Mouse (Mus musculus): ENCODE results near the gene Ube2o. TPM values are rescaled to one million over a fixed set of nuclear protein-coding genes. Genes with fewer than 3 reads are reported as not detected.

Ube2o gene
- polyA plus RNA-seq, 1 experiment from 2014 or later: 12.7 TPM

GRCm38 (mm10) chr11:116609965-116610630 lies 28.9 kb upstream of the Ube2o start:
- whole genome bisulfite sequencing: 77% methylated on average over 15 of the region's 15 CpGs
- H3K4me1 ChIP-seq: peaks cover 37% of the 10 kb centered on the region
- no peak overlapping the region for H3K4me3 ChIP-seq
- no peaks in the 10 kb centered on the region for H3K27me3 ChIP-seq (ENCODE audit: low read depth, poor library complexity, severe bottlenecking)
- peaks cover 10% of the 10 kb centered on the region; the same call in 1 of the 2 replicates for H3K36me3 ChIP-seq
- H3K9me3 ChIP-seq (replicated peaks): no peaks in the 10 kb centered on the region
- no peak overlapping the region for H3K27ac ChIP-seq
- no peak for DNase-seq (ENCODE audit: low spot score)

- WGBS: 98% methylated on average over 3 of the region's 3 CpGs
Observed at GRCm38 (mm10) chr11:116607717-116608116, 26.5 kb upstream of the Ube2o start.

GRCm38 (mm10) chr11:116604097-116604496 lies 22.9 kb upstream of the Ube2o start:
- peaks cover 20% of the 10 kb centered on the region for H3K4me1 ChIP-seq
- no peaks in the 10 kb centered on the region for H3K9me3 ChIP-seq (replicated peaks)
- H3K4me3 ChIP-seq: no peak overlapping the region
- WGBS: 89% methylated on average over 12 of the region's 12 CpGs
- H3K27ac ChIP-seq: no peak overlapping the region; the same call in 1 of the 2 replicates
- peaks cover 30% of the 10 kb centered on the region for H3K36me3 ChIP-seq
- H3K27me3 ChIP-seq (ENCODE audit: low read depth, poor library complexity, severe bottlenecking): no peaks in the 10 kb centered on the region
- no peak for DNase-seq (ENCODE audit: low spot score)

More at GRCm38 (mm10) chr11:116607717-116608116, 26.5 kb upstream of the Ube2o start:
- no peak for DNase-seq (ENCODE audit: low spot score)
- Histone ChIP-seq H3K4me3 (no peak overlapping the region), H3K4me1 (peaks cover 32% of the 10 kb centered on the region), H3K27ac (no peak overlapping the region; the same call in 1 of the 2 replicates), H3K27me3 (ENCODE audit: low read depth, poor library complexity, severe bottlenecking) (no peaks in the 10 kb centered on the region), H3K36me3 (peaks cover 20% of the 10 kb centered on the region), H3K9me3 (replicated peaks) (no peaks in the 10 kb centered on the region)

- no peak for DNase-seq (ENCODE audit: low spot score)
- no peak overlapping the region for H3K4me3 ChIP-seq
- no peaks in the 10 kb centered on the region for H3K9me3 ChIP-seq (replicated peaks)
- no peaks in the 10 kb centered on the region for H3K27me3 ChIP-seq (ENCODE audit: low read depth, poor library complexity, severe bottlenecking)
- 91% methylated on average over 10 of the region's 10 CpGs for WGBS
- H3K36me3 ChIP-seq: peaks cover 38% of the 10 kb centered on the region
- H3K4me1 ChIP-seq: peaks cover 14% of the 10 kb centered on the region
- H3K27ac ChIP-seq: no peak overlapping the region
Observed at GRCm38 (mm10) chr11:116603339-116603738, 22.1 kb upstream of the Ube2o start.

- Histone ChIP-seq H3K36me3 (peaks cover 36% of the 10 kb centered on the region), H3K4me3 (no peak overlapping the region), H3K27me3 (ENCODE audit: low read depth, poor library complexity, severe bottlenecking) (no peaks in the 10 kb centered on the region), H3K4me1 (peaks cover 9% of the 10 kb centered on the region; the same call in 1 of the 2 replicates), H3K27ac (no peak overlapping the region), H3K9me3 (replicated peaks) (no peaks in the 10 kb centered on the region)
- WGBS: 85% methylated on average over 8 of the region's 8 CpGs
- DNase-seq (ENCODE audit: low spot score): no peak
Observed at GRCm38 (mm10) chr11:116602043-116602442, 20.8 kb upstream of the Ube2o start.

- Histone ChIP-seq H3K4me1 (0 out of 2 replicates have a peak, but pooled peaks cover 3% of the 10 kb centered on the region), H3K27me3 (ENCODE audit: low read depth, poor library complexity, severe bottlenecking) (no peaks in the 10 kb centered on the region), H3K4me3 (no peak overlapping the region), H3K27ac (no peak overlapping the region), H3K36me3 (peaks cover 33% of the 10 kb centered on the region), H3K9me3 (replicated peaks) (no peaks in the 10 kb centered on the region)
- 95% methylated on average over 8 of the region's 8 CpGs for WGBS
- no peak for DNase-seq (ENCODE audit: low spot score)
Observed at GRCm38 (mm10) chr11:116601166-116601565, 19.9 kb upstream of the Ube2o start.

- H3K27ac ChIP-seq: no peak overlapping the region
- no peak for DNase-seq (ENCODE audit: low spot score)
- 94% methylated on average over 15 of the region's 15 CpGs for WGBS
- H3K4me1 ChIP-seq: peaks cover 5% of the 10 kb centered on the region; the same call in 1 of the 2 replicates
- H3K36me3 ChIP-seq: peaks cover 24% of the 10 kb centered on the region
- no peak overlapping the region for H3K4me3 ChIP-seq
- no peaks in the 10 kb centered on the region for H3K27me3 ChIP-seq (ENCODE audit: low read depth, poor library complexity, severe bottlenecking)
- no peaks in the 10 kb centered on the region for H3K9me3 ChIP-seq (replicated peaks)
Observed at GRCm38 (mm10) chr11:116599230-116599629, 18.0 kb upstream of the Ube2o start.

- 93% methylated on average over 8 of the region's 8 CpGs for WGBS
- H3K36me3 ChIP-seq: peaks cover 20% of the 10 kb centered on the region
- H3K9me3 ChIP-seq (replicated peaks): no peaks in the 10 kb centered on the region
- DNase-seq (ENCODE audit: low spot score): no peak
- H3K27ac ChIP-seq: no peak overlapping the region
- H3K4me3 ChIP-seq: no peak overlapping the region
- H3K27me3 ChIP-seq (ENCODE audit: low read depth, poor library complexity, severe bottlenecking): no peaks in the 10 kb centered on the region
- H3K4me1 ChIP-seq: peaks cover 2% of the 10 kb centered on the region; the same call in 1 of the 2 replicates
Observed at GRCm38 (mm10) chr11:116598193-116598592, 16.9 kb upstream of the Ube2o start.

- H3K27ac ChIP-seq: no peak overlapping the region
- DNase-seq (ENCODE audit: low spot score): no peak
- H3K27me3 ChIP-seq (ENCODE audit: low read depth, poor library complexity, severe bottlenecking): no peaks in the 10 kb centered on the region
- H3K9me3 ChIP-seq (replicated peaks): no peaks in the 10 kb centered on the region
- peaks cover 18% of the 10 kb centered on the region for H3K36me3 ChIP-seq
- peaks cover 15% of the 10 kb centered on the region for H3K4me1 ChIP-seq
- 89% methylated on average over 19 of the region's 19 CpGs for WGBS
- H3K4me3 ChIP-seq: no peak overlapping the region
Observed at GRCm38 (mm10) chr11:116596766-116597165, 15.5 kb upstream of the Ube2o start.

GRCm38 (mm10) chr11:116593345-116593744 lies 12.1 kb upstream of the Ube2o start:
- H3K9me3 ChIP-seq (replicated peaks): no peaks in the 10 kb centered on the region
- no peak for DNase-seq (ENCODE audit: low spot score)
- peak overlapping the region; percentile 80; the same call in 1 of the 2 replicates for H3K27ac ChIP-seq
- 0 out of 2 replicates have a peak, but pooled peaks cover under 1% of the 10 kb centered on the region for H3K36me3 ChIP-seq
- H3K4me3 ChIP-seq: no peak overlapping the region
- peaks cover 24% of the 10 kb centered on the region for H3K4me1 ChIP-seq
- 77% methylated on average over 4 of the region's 4 CpGs for WGBS
- H3K27me3 ChIP-seq (ENCODE audit: low read depth, poor library complexity, severe bottlenecking): peaks cover 6% of the 10 kb centered on the region

GRCm38 (mm10) chr11:116592428-116592827 lies 11.2 kb upstream of the Ube2o start:
- Histone ChIP-seq H3K4me3 (no peak overlapping the region), H3K27me3 (ENCODE audit: low read depth, poor library complexity, severe bottlenecking) (peaks cover 15% of the 10 kb centered on the region), H3K9me3 (replicated peaks) (no peaks in the 10 kb centered on the region), H3K36me3 (no peaks in the 10 kb centered on the region), H3K27ac (peak overlapping the region; percentile 80), H3K4me1 (peaks cover 25% of the 10 kb centered on the region)
- peak; percentile 95 for DNase-seq (ENCODE audit: low spot score)

GRCm38 (mm10) chr11:116591621-116592020 lies 10.4 kb upstream of the Ube2o start:
- no peak for DNase-seq (ENCODE audit: low spot score)
- 89% methylated on average over 4 of the region's 4 CpGs for WGBS
- H3K27me3 ChIP-seq (ENCODE audit: low read depth, poor library complexity, severe bottlenecking): peaks cover 22% of the 10 kb centered on the region
- peaks cover 33% of the 10 kb centered on the region for H3K4me1 ChIP-seq
- no peaks in the 10 kb centered on the region for H3K9me3 ChIP-seq (replicated peaks)
- no peaks in the 10 kb centered on the region for H3K36me3 ChIP-seq
- H3K4me3 ChIP-seq: no peak overlapping the region
- H3K27ac ChIP-seq: 0 out of 2 replicates have a peak overlapping the region, but pooled peaks have one; percentile 19

- H3K4me1 ChIP-seq: peaks cover 39% of the 10 kb centered on the region
- no peak for DNase-seq (ENCODE audit: low spot score)
- H3K27me3 ChIP-seq (ENCODE audit: low read depth, poor library complexity, severe bottlenecking): peaks cover 22% of the 10 kb centered on the region
- 67% methylated on average over 8 of the region's 8 CpGs for WGBS
- H3K36me3 ChIP-seq: no peaks in the 10 kb centered on the region
- H3K4me3 ChIP-seq: no peak overlapping the region
- H3K9me3 ChIP-seq (replicated peaks): no peaks in the 10 kb centered on the region
- H3K27ac ChIP-seq: no peak overlapping the region
Observed at GRCm38 (mm10) chr11:116589574-116589973, 8.3 kb upstream of the Ube2o start.
